Mouse (Mus musculus) ES-Bruce4 (cell line): ENCODE results near the gene Rap1a.

Experiments
- CTCF ChIP-seq: IDR thresholded peaks from one replicate; pipeline ENCODE4 v1.8.1; 2011; ENCODE audit warnings: low read depth, low read length
- EP300 ChIP-seq: IDR thresholded peaks from 2 replicates; pipeline ENCODE4 v1.6.1; 2011; ENCODE audit warnings: low read depth, low read length; ENCODE audit not compliant: insufficient read depth
- POLR2A ChIP-seq: IDR thresholded peaks from one replicate; pipeline ENCODE4 v1.8.1; 2011; ENCODE audit warnings: low read length; ENCODE audit not compliant: insufficient read depth

DNA sequence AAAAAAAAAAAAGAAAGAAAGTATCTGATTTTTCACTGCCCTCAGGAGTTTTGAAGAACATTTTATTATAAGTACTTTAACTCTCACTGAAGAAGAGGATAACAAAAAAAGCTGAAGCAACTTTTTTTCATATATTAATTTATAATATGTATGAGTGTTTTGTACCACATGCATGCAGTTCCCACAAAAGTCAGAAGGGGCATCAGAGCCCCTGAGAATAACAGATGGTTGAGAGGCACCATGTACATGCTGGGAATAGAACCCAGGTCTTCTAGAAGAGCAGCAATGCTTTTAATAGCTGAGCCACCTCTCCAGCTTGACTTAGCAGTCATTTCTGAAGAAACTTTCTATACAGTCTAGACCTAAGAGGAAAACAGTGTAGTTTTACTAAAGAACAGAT, 15.3 kb downstream of the Rap1a start:
- TF ChIP-seq POLR2A (no peak), CTCF (no peak), EP300 (no peak)
